Mouse (Mus musculus) midbrain, embryonic 10.5 days (tissue): Measurements from ENCODE around the gene Ttc30b. TPM values are rescaled to one million over a fixed set of nuclear protein-coding genes. Genes with fewer than 3 reads are reported as not detected.

Experiments used
- DNase-seq: peaks from one replicate; pipeline ENCODE4 v3.0.0-alpha.2; 2017; ENCODE audit warnings: low spot score
- H3K27ac ChIP-seq: fragments of 300-500 bp; sonication (generic); replicated peaks from 2 replicates; pipeline ENCODE4 v1.5.1; 2016; ENCODE audit warnings: mild to moderate bottlenecking
- H3K27me3 ChIP-seq: fragments of 300-500 bp; sonication (generic); 2 replicates; pipeline ENCODE4 v1.6.1; 2016; ENCODE audit warnings: low read depth, mild to moderate bottlenecking; ENCODE audit not compliant: poor library complexity, severe bottlenecking
- H3K36me3 ChIP-seq: fragments of 300-500 bp; sonication (generic); 2 replicates; pipeline ENCODE4 v1.6.1; 2016; ENCODE audit warnings: mild to moderate bottlenecking, moderate library complexity
- H3K4me1 ChIP-seq: fragments of 300-500 bp; sonication (generic); 2 replicates; pipeline ENCODE4 v1.6.1; 2016
- H3K4me3 ChIP-seq: fragments of 300-500 bp; sonication (generic); 2 replicates; pipeline ENCODE4 v1.5.1; 2016; ENCODE audit warnings: mild to moderate bottlenecking, moderate library complexity
- H3K9me3 ChIP-seq: fragments of 300-500 bp; sonication (generic); replicated peaks from 2 replicates; pipeline ENCODE4 v1.6.1; 2016; ENCODE audit warnings: mild to moderate bottlenecking
- WGBS: fragments of 180-500 bp; shearing (Covaris S2); methylation state at CpG from one replicate; pipeline ENCODE4 v1.1.7; 2016; 5-methylcytosine and 5-hydroxymethylcytosine counted together
- polyA plus RNA-seq: library from polyadenylated mRNA; unstranded; fragments of >200 nt; fragmentation: Nextera tagmentation; extraction: Ambion mirVana; gene quantifications from 2 replicates; pipeline ENCODE4 v1.2.1, GENCODE M21; 2016

The Ttc30b gene
- polyA plus RNA-seq, 1 experiment from 2014 or later, result 7.2 TPM

- peaks cover 19% of the 10 kb centered on the region for H3K36me3 ChIP-seq
- WGBS, result 96% methylated on average over 2 of the region's 2 CpGs
- no peaks in the 10 kb centered on the region for H3K9me3 ChIP-seq
- peaks cover 4% of the 10 kb centered on the region; the same call in 1 of the 2 replicates for H3K4me1 ChIP-seq
- H3K27me3 ChIP-seq, result no peaks in the 10 kb centered on the region
- DNase-seq, result no peak
- no peak overlapping the region for H3K4me3 ChIP-seq
- H3K27ac ChIP-seq, result no peak overlapping the region
These were observed 7.4 kb downstream of the Ttc30b start for GRCm38 (mm10) chr2:75930941-75931340.

GRCm38 (mm10) chr2:75929786-75930444, 8.5 kb downstream of the Ttc30b start:
- WGBS, result 94% methylated on average over 6 of the region's 6 CpGs
- H3K27ac ChIP-seq, result no peak overlapping the region
- no peak overlapping the region for H3K4me3 ChIP-seq
- H3K27me3 ChIP-seq, result no peaks in the 10 kb centered on the region
- peaks cover 23% of the 10 kb centered on the region for H3K36me3 ChIP-seq
- no peak for DNase-seq
- H3K9me3 ChIP-seq, result no peaks in the 10 kb centered on the region
- H3K4me1 ChIP-seq, result peaks cover 4% of the 10 kb centered on the region; the same call in 1 of the 2 replicates

- no peak overlapping the region for H3K4me3 ChIP-seq
- no peaks in the 10 kb centered on the region for H3K9me3 ChIP-seq
- H3K27me3 ChIP-seq, result no peaks in the 10 kb centered on the region
- peaks cover 4% of the 10 kb centered on the region; the same call in 1 of the 2 replicates for H3K4me1 ChIP-seq
- 89% methylated on average over 2 of the region's 2 CpGs for WGBS
- no peak overlapping the region for H3K27ac ChIP-seq
- no peak for DNase-seq
- H3K36me3 ChIP-seq, result peaks cover 23% of the 10 kb centered on the region
These were observed 9.2 kb downstream of the Ttc30b start for GRCm38 (mm10) chr2:75929141-75929540.

DNA sequence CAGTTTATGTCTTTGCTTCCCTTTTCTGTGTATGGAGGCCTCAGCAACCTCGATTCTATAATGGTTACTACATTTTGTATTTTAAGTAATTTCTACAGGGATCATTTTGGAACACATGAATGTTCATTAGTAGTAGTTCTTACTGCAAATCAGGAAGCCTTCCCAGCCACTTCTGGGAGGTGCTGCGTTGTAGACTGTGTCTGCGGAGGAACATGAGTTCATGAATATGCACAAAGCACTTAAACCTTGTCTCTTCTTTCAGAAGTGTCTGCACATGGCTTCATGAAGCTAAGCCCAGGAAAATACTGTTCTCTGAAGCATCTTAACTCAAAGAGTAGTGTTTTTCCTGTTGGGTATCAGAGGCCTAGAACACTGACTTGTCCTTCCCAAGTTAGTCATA, 10.4 kb downstream of the Ttc30b start:
- Histone ChIP-seq H3K9me3 (no peaks in the 10 kb centered on the region), H3K36me3 (peaks cover 23% of the 10 kb centered on the region), H3K27ac (no peak overlapping the region), H3K4me1 (no peaks in the 10 kb centered on the region), H3K27me3 (no peaks in the 10 kb centered on the region), H3K4me3 (no peak overlapping the region)
- no peak for DNase-seq
- 95% methylated on average over 3 of the region's 3 CpGs for WGBS

- H3K27ac ChIP-seq, result no peak overlapping the region
- H3K36me3 ChIP-seq, result peaks cover 23% of the 10 kb centered on the region; the same call in 1 of the 2 replicates
- no peak for DNase-seq
- H3K4me1 ChIP-seq, result no peaks in the 10 kb centered on the region
- H3K4me3 ChIP-seq, result no peak overlapping the region
- WGBS, result 85% methylated on average over 5 of the region's 5 CpGs
- H3K9me3 ChIP-seq, result no peaks in the 10 kb centered on the region
- no peaks in the 10 kb centered on the region for H3K27me3 ChIP-seq
These were observed 12.3 kb downstream of the Ttc30b start for GRCm38 (mm10) chr2:75926061-75926460.

DNA sequence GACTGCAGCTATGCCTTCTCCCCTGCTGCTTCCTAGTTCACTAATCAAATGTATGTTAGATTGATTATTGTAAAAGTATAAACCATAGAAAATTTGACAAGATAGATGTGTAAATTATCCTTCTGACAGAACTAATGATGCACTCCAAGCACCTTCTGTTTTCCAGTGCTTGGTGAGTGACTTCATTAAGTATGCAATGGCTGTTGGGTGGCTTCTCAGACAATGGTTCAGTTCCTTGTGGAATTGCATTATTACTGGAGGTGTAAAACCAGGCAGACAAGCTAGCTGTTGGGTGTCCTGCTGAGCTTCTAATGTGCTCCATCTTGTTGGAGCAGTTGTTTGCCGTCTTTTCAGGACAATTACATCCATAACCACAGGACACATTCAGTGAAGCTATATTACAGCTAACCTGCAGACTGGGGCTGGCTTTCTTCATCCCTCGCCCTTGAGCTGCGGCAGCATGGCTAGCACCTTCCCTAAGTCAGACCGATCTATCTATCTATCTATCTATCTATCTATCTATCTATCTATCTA, 14.5 kb downstream of the Ttc30b start:
- peaks cover 14% of the 10 kb centered on the region; the same call in 1 of the 2 replicates for H3K36me3 ChIP-seq
- 91% methylated on average over 4 of the region's 4 CpGs for WGBS
- H3K9me3 ChIP-seq, result no peaks in the 10 kb centered on the region
- H3K4me1 ChIP-seq, result no peaks in the 10 kb centered on the region
- H3K27ac ChIP-seq, result no peak overlapping the region
- no peak overlapping the region for H3K4me3 ChIP-seq
- no peaks in the 10 kb centered on the region for H3K27me3 ChIP-seq
- DNase-seq, result no peak

DNA sequence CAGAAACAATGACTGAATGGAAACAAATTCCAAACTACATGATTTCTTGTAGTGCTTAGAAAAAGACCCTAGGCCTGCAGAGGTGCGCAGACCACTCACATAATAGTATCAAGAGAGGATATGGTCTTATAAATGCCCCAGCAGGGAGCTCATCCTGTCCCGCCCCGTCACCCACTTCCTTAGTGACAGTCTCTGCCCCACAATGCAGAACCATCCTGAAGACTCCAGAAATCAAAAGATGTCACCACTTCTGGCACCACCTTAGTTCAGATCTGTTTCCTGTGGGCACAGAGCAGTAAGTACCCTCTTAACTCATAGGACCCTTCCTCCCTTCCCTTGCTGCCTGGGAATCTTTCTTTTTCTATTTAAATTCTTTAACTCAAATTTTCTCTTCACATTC, 23.3 kb downstream of the Ttc30b start:
- no peaks in the 10 kb centered on the region for H3K27me3 ChIP-seq
- no peaks in the 10 kb centered on the region for H3K4me1 ChIP-seq
- no peaks in the 10 kb centered on the region for H3K9me3 ChIP-seq
- no peak overlapping the region for H3K4me3 ChIP-seq
- H3K36me3 ChIP-seq, result peaks cover 38% of the 10 kb centered on the region
- WGBS, result 89% methylated on average over 3 of the region's 3 CpGs
- no peak overlapping the region for H3K27ac ChIP-seq
- no peak for DNase-seq

GRCm38 (mm10) chr2:75907142-75907541, 31.2 kb downstream of the Ttc30b start:
- Histone ChIP-seq H3K27me3 (no peaks in the 10 kb centered on the region), H3K9me3 (no peaks in the 10 kb centered on the region), H3K27ac (no peak overlapping the region), H3K4me3 (no peak overlapping the region), H3K36me3 (peaks cover 41% of the 10 kb centered on the region), H3K4me1 (no peaks in the 10 kb centered on the region)
- WGBS, result 85% methylated on average over 1 of the region's 1 CpGs
- no peak for DNase-seq

DNA sequence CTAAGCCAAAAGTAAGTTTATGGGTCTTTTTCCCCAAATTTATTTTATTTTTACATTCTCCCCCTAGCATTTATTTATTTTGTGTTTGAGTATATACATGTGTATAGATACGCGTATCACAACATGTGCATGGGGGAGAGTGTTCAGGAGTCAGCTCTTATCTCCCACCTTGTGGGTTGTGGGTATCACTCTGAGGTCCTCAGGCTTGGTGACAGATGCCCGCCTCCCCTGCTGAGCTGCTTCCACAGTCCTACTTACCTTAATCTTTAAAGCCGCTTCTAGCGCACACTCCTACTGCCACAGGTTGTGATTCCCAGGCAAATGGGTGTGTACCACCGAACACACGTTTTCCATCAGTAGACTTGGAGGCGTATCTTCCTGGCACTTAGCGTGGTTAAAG, 36.5 kb downstream of the Ttc30b start:
- Histone ChIP-seq H3K4me3 (no peak overlapping the region), H3K36me3 (peaks cover 27% of the 10 kb centered on the region), H3K4me1 (no peaks in the 10 kb centered on the region), H3K9me3 (peaks cover 6% of the 10 kb centered on the region; the same call in 1 of the 2 replicates), H3K27me3 (no peaks in the 10 kb centered on the region), H3K27ac (no peak overlapping the region)
- no peak for DNase-seq
- 95% methylated on average over 9 of the region's 9 CpGs for WGBS

DNA sequence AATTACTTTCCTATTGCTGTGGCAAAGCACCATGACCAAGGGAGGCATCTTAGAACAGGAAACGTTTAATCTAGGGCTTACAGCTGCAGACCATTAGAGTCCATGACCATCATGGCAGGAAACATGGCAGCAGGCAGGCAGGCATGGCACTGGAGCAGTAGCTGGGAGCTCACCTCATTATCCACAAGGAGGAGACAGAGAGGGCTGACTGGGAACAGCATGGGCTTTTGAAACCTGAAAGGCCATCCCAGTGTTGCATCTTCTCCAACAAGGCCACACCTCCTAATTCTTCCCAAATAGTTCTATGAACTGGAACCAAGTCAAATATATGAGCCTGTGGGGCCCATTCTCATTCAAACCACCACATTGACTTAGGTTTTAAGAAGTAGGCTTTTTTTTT, 38.1 kb downstream of the Ttc30b start:
- 84% methylated on average over 1 of the region's 1 CpGs for WGBS
- peaks cover 31% of the 10 kb centered on the region for H3K36me3 ChIP-seq
- no peaks in the 10 kb centered on the region for H3K4me1 ChIP-seq

DNA sequence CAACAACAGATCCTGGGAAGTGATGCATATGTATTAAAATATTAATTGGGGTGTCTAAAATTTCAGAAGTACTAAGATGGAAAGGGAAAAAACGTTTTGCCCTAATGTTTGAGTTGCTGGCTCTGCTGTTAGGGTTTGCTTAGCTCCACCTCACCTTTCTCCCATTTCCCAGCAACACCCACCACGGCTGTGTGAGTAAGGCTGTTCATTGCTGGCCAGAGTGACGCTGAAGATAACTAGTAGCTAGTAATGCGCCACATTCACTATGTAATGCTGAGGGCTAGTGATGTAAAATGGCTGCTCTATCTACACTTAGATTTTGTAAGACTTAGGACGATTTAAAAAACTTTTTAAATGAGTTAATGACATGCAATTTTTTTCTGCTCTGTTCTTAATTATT, 42.7 kb downstream of the Ttc30b start:
- WGBS, result 88% methylated on average over 5 of the region's 5 CpGs
- Histone ChIP-seq H3K27me3 (no peaks in the 10 kb centered on the region), H3K4me3 (no peak overlapping the region)

More for the DNA sequence above, 38.1 kb downstream of the Ttc30b start:
- no peaks in the 10 kb centered on the region for H3K27me3 ChIP-seq
- no peak for DNase-seq
- H3K9me3 ChIP-seq, result peaks cover 6% of the 10 kb centered on the region; the same call in 1 of the 2 replicates
- no peak overlapping the region for H3K4me3 ChIP-seq
- H3K27ac ChIP-seq, result no peak overlapping the region

DNA sequence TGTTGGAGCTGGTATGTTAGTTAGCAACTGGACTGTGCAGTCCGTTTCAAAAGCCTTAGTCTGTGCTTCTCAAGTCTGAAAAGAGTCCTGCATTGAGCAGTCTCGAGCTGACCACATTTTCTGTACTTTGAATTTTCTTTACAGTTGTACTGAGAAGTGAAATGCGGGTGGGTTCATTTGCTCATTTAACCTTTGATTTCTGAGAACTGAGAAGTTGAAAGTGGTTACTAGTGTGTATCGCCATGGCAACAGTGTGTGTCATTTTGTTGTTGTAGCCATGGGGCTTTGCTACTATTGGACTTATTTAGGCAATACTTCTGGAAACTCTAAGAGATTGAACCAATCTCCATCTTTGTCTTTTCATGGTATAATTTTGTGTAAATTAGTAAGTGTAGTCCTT, 46.4 kb downstream of the Ttc30b start:
- Histone ChIP-seq H3K27ac (no peak overlapping the region), H3K27me3 (no peaks in the 10 kb centered on the region), H3K9me3 (no peaks in the 10 kb centered on the region), H3K4me3 (no peak overlapping the region), H3K4me1 (peaks cover 5% of the 10 kb centered on the region; the same call in 1 of the 2 replicates), H3K36me3 (peaks cover 17% of the 10 kb centered on the region)
- WGBS, result 75% methylated on average over 4 of the region's 4 CpGs
- no peak for DNase-seq

More for the DNA sequence above, 42.7 kb downstream of the Ttc30b start:
- Histone ChIP-seq H3K36me3 (peaks cover 21% of the 10 kb centered on the region), H3K9me3 (peaks cover 6% of the 10 kb centered on the region; the same call in 1 of the 2 replicates), H3K4me1 (peaks cover 5% of the 10 kb centered on the region; the same call in 1 of the 2 replicates), H3K27ac (no peak overlapping the region)
- no peak for DNase-seq
